Mouse (Mus musculus) ES-Bruce4 (cell line): ENCODE results near the gene Stk38l.
"Not testable (repeated sequence)": the region's sequence is repeated elsewhere in the genome, so short reads cannot be mapped to it uniquely, and the experiment has no call there.

Experiments used
- CTCF ChIP-seq: IDR thresholded peaks from one replicate; pipeline ENCODE4 v1.8.1; 2011; ENCODE audit warnings: low read depth, low read length
- POLR2A ChIP-seq: IDR thresholded peaks from one replicate; pipeline ENCODE4 v1.8.1; 2011; ENCODE audit warnings: low read length; ENCODE audit not compliant: insufficient read depth

- TF ChIP-seq CTCF, POLR2A: not testable (repeated sequence)
Observed at GRCm38 (mm10) chr6:146775864-146776263, 51.1 kb downstream of the Stk38l start.
